Mouse (Mus musculus) CH12.LX (cell line): ENCODE results near the gene Nkg7. TPM values are rescaled to one million over a fixed set of nuclear protein-coding genes. Genes with fewer than 3 reads are reported as not detected.

ENCODE experiments used
- DNase-seq: peaks from one replicate; pipeline ENCODE4 v3.0.0-alpha.2; 2013; ENCODE audit errors: extremely low read depth
- H3K27ac ChIP-seq: 2 replicates; pipeline ENCODE4 v1.5.1; 2012; ENCODE audit warnings: low read depth, mild to moderate bottlenecking, control low read depth, moderate library complexity; ENCODE audit not compliant: insufficient read depth
- H3K27me3 ChIP-seq: replicated peaks from 2 replicates; pipeline ENCODE3; 2012; ENCODE audit warnings: inconsistent platforms
- H3K36me3 ChIP-seq, 2 experiments: replicated peaks in 1 of 2; 2 replicates each; pipeline versions ENCODE3 to v1.6.1; 2012; ENCODE audit warnings: inconsistent platforms in 1 of 2, low read length in 1 of 2, mild to moderate bottlenecking in 1 of 2, mixed read lengths in 1 of 2, moderate library complexity in 1 of 2; ENCODE audit not compliant: control insufficient read depth in 1 of 2, insufficient read depth in 1 of 2
- H3K4me1 ChIP-seq, 2 experiments: 2 replicates each; pipeline ENCODE4 v1.6.1; 2012; ENCODE audit warnings: inconsistent platforms in 1 of 2, moderate library complexity in 1 of 2; ENCODE audit not compliant: insufficient read depth in 2 of 2, control insufficient read depth in 1 of 2
- H3K4me2 ChIP-seq: 2 replicates; pipeline ENCODE4 v1.6.1; 2012; ENCODE audit warnings: low read depth, mild to moderate bottlenecking, control low read depth; ENCODE audit not compliant: poor library complexity, insufficient read depth, severe bottlenecking
- H3K4me3 ChIP-seq, 3 experiments: fragments of 150-350 bp in 1 of 3; sonication (generic) in 1 of 3; replicated peaks in 1 of 3; 2 replicates each; pipeline versions ENCODE3 to v1.5.1; 2011 to 2012; ENCODE audit warnings: low read depth in 2 of 3, low read length in 2 of 3, mild to moderate bottlenecking in 2 of 3, moderate library complexity in 2 of 3, control low read depth in 1 of 3, improper control_type of control experiment in 1 of 3, inconsistent platforms in 1 of 3, mixed read lengths in 1 of 3; ENCODE audit not compliant: poor library complexity in 1 of 3
- H3K79me2 ChIP-seq: replicated peaks from 2 replicates; pipeline ENCODE4 v1.6.1; 2012; ENCODE audit warnings: mild to moderate bottlenecking, moderate library complexity; ENCODE audit not compliant: control insufficient read depth, poor library complexity, insufficient read depth, severe bottlenecking; ENCODE audit errors: extremely low read depth
- H3K9ac ChIP-seq: 2 replicates; pipeline ENCODE4 v1.6.1; 2012; ENCODE audit warnings: low read depth, mild to moderate bottlenecking, control low read depth, moderate library complexity; ENCODE audit not compliant: insufficient read depth
- H3K9me3 ChIP-seq: replicated peaks from 2 replicates; pipeline ENCODE3; 2012; ENCODE audit warnings: low read length, inconsistent platforms, mixed read lengths
- BHLHE40 ChIP-seq: IDR thresholded peaks from 2 replicates; pipeline ENCODE4 v1.6.1; 2011; ENCODE audit warnings: mild to moderate bottlenecking, low read depth, low read length, improper control_type of control experiment
- CHD2 ChIP-seq: IDR thresholded peaks from 2 replicates; pipeline ENCODE4 v1.6.1; 2011; ENCODE audit warnings: low read length, improper control_type of control experiment
- E2F4 ChIP-seq: IDR thresholded peaks from 2 replicates; pipeline ENCODE4 v1.6.1; 2011; ENCODE audit warnings: low read depth, low read length, improper control_type of control experiment; ENCODE audit not compliant: insufficient replicate concordance
- ELF1 ChIP-seq: IDR thresholded peaks from 2 replicates; pipeline ENCODE4 v1.6.1; 2014; ENCODE audit warnings: low read depth, mild to moderate bottlenecking, inconsistent platforms, low read length, improper control_type of control experiment
- HCFC1 ChIP-seq: IDR thresholded peaks from 2 replicates; pipeline ENCODE4 v1.6.1; 2012; ENCODE audit warnings: low read depth, mild to moderate bottlenecking, inconsistent platforms, low read length, improper control_type of control experiment
- IRF4 ChIP-seq: IDR thresholded peaks from 2 replicates; pipeline ENCODE4 v1.6.1; 2014; ENCODE audit warnings: low read depth, mild to moderate bottlenecking, inconsistent platforms, low read length, improper control_type of control experiment
- JUN ChIP-seq: IDR thresholded peaks from 2 replicates; pipeline ENCODE4 v1.6.1; 2011; ENCODE audit warnings: low read depth, mild to moderate bottlenecking, low read length, improper control_type of control experiment, moderate library complexity; ENCODE audit not compliant: insufficient read depth
- JUND ChIP-seq: conservative IDR thresholded peaks from 2 replicates; pipeline ENCODE4 v1.6.1; 2011; ENCODE audit warnings: low read depth, low read length, improper control_type of control experiment
- KAT2A ChIP-seq: IDR thresholded peaks from 2 replicates; pipeline ENCODE4 v1.6.1; 2012; ENCODE audit warnings: low read length, improper control_type of control experiment, inconsistent platforms; ENCODE audit not compliant: insufficient replicate concordance
- MAFK ChIP-seq: IDR thresholded peaks from 2 replicates; pipeline ENCODE4 v1.6.1; 2011; ENCODE audit warnings: low read length, improper control_type of control experiment; ENCODE audit not compliant: insufficient replicate concordance
- MXI1 ChIP-seq: IDR thresholded peaks from 2 replicates; pipeline ENCODE4 v1.6.1; 2011; ENCODE audit warnings: mild to moderate bottlenecking, low read depth, low read length, improper control_type of control experiment
- NELFE ChIP-seq: IDR thresholded peaks from 2 replicates; pipeline ENCODE4 v1.6.1; 2011; ENCODE audit warnings: low read depth, low read length, improper control_type of control experiment
- POLR2A ChIP-seq: IDR thresholded peaks from 2 replicates; pipeline ENCODE4 v1.6.1; 2011; ENCODE audit warnings: low read depth, mild to moderate bottlenecking, improper control_type of control experiment, low read length
- RAD21 ChIP-seq: IDR thresholded peaks from 2 replicates; pipeline ENCODE4 v1.6.1; 2011; ENCODE audit warnings: low read depth, mild to moderate bottlenecking, low read length, improper control_type of control experiment, moderate library complexity
- SIN3A ChIP-seq: IDR thresholded peaks from 2 replicates; pipeline ENCODE4 v1.6.1; 2012; ENCODE audit warnings: low read length, improper control_type of control experiment, inconsistent platforms
- SMC3 ChIP-seq: IDR thresholded peaks from 2 replicates; pipeline ENCODE4 v1.6.1; 2011; ENCODE audit warnings: low read depth, low read length, improper control_type of control experiment
- TCF12 ChIP-seq: IDR thresholded peaks from 2 replicates; pipeline ENCODE4 v1.6.1; 2014; ENCODE audit warnings: low read depth, mild to moderate bottlenecking, inconsistent platforms, low read length, improper control_type of control experiment
- UBTF ChIP-seq: IDR thresholded peaks from 2 replicates; pipeline ENCODE4 v1.6.1; 2012; ENCODE audit warnings: low read depth, mild to moderate bottlenecking, inconsistent platforms, low read length, improper control_type of control experiment, moderate library complexity
- ZKSCAN1 ChIP-seq: IDR thresholded peaks from 2 replicates; pipeline ENCODE4 v1.6.1; 2012; ENCODE audit warnings: low read depth, inconsistent platforms, low read length, improper control_type of control experiment, borderline replicate concordance
- ZMIZ1 ChIP-seq: IDR thresholded peaks from 2 replicates; pipeline ENCODE4 v1.6.1; 2012; ENCODE audit warnings: low read depth, mild to moderate bottlenecking, inconsistent platforms, low read length, improper control_type of control experiment
- ZNF384 ChIP-seq: IDR thresholded peaks from 2 replicates; pipeline ENCODE4 v1.6.1; 2012; ENCODE audit warnings: low read depth, low read length, improper control_type of control experiment, inconsistent platforms
- dilution Hi-C: fragments of 300-500 bp; cut with MboI; formaldehyde crosslinking; loops from 2 replicates; pipeline ENCODE4 v1.14.3; 2020; ENCODE audit warnings: low sequenced_read_pairs; ENCODE audit not compliant: extremely low pct_unique_long_range_greater_than_20kb, extremely low pct_ligation_motif_present
- in situ Hi-C: fragments of 300-500 bp; cut with MboI; formaldehyde crosslinking; loops from 3 replicates; pipeline ENCODE4 v1.14.3; 2019; ENCODE audit warnings: low sequenced_read_pairs, low pct_ligation_motif_present, low pct_unique_long_range_greater_than_20kb, mixed read lengths
- polyA plus RNA-seq: library from polyadenylated mRNA; unstranded; fragments of >175 nt; gene quantifications from 2 replicates; pipeline ENCODE4 v1.2.1, GENCODE M21; 2012; ENCODE audit warnings: low read depth; ENCODE audit not compliant: insufficient read length
- total RNA-seq, 2 experiments: library from RNA; depleted of rRNA; stranded (reverse); fragments of 300-350 nt in 1 of 2; fragments of >200 nt in 1 of 2; gene quantifications; 2 replicates each; pipeline ENCODE4 v1.2.3; 2012 to 2014

Gene Nkg7
- total and polyA plus RNA-seq, 3 experiments: not detected

DNA sequence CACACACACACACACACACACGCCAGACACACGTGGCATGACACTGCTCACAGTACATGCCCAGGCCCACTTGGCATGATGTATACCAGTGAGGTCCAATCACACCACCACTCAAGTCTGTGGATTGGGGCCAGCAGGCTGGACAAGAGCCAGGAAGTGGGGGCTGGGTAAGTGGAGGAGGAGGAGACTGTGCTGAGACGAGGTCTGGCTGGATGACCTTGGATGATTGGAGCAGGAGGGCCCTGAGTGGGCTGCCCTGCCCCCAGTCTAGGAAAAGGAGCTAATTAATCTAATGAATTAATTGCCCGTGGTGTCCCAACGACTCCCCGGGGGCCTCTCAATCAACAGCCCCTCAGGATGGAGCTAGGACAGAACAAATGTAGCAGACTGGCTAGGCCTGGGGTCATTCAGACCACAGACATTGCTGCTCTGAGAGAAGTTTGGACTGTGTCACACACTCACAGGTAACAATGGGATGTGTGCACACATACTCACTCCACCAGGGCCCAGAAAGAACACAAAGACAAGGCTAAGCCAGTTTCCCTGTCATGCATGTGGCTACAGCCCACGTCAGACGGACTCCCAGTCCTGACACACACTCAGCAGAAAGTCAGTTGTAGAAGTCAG, 45.3 kb downstream of the Nkg7 start:
- in situ Hi-C loops: loop anchor here (25.0 kb wide), 1 partner anchor 305 kb away; the partner anchor contains the start of genes Klk10, Klk8 and Klk9
- no peak overlapping the region for H3K9ac ChIP-seq
- dilution Hi-C loops: no loop called here

DNA sequence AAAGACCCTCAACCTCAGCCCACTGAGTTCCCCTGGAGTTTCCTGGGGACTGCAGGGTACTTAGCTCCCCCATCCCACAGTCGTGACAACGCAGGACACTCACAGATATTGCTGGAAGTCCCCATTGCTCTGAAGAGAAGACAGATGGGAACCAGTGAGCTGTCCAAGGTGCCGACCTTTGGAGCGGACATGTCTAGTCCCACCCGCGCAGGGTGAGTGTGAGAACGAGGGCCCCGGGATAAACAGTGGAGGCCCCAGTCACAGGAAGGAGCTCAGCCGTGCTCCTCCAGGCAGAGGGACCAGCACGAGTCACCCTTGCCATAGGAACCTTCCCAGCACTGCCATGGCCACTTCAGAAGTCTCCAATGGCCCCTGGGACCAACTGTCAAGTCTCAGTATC, 46.4 kb downstream of the Nkg7 start:
- DNase-seq: no peak
- in situ Hi-C loops: loop anchor here (25.0 kb wide), 1 partner anchor 304 kb away; the partner anchor contains the start of genes Klk10, Klk8 and Klk9
- dilution Hi-C loops: no loop called here
- peaks cover 13 to 23% of the 10 kb centered on the region in 2 experiments for H3K4me1 ChIP-seq
- no peak for TF ChIP-seq UBTF
- TF ChIP-seq RAD21: no peak
- no peak for TF ChIP-seq MXI1
- no peak for TF ChIP-seq ZKSCAN1
- no peak for TF ChIP-seq ELF1
- TF ChIP-seq IRF4: no peak
- no peak for TF ChIP-seq NELFE
- no peak for TF ChIP-seq BHLHE40
- TF ChIP-seq ZNF384: no peak
- TF ChIP-seq MAFK: no peak
- TF ChIP-seq SIN3A: no peak
- no peak for TF ChIP-seq KAT2A
- TF ChIP-seq TCF12: no peak
- TF ChIP-seq ZMIZ1: no peak
- TF ChIP-seq JUN: no peak
- no peak for TF ChIP-seq HCFC1
- TF ChIP-seq SMC3: no peak
- no peak for TF ChIP-seq E2F4
- TF ChIP-seq POLR2A: no peak
- TF ChIP-seq CHD2: no peak
- no peaks in the 10 kb centered on the region for H3K36me3 ChIP-seq
- peaks cover 52% of the 10 kb centered on the region for H3K27me3 ChIP-seq
- H3K79me2 ChIP-seq: no peaks in the 10 kb centered on the region
- H3K9ac ChIP-seq: no peak overlapping the region
- H3K4me2 ChIP-seq: no peak overlapping the region
- no peak overlapping the region for H3K27ac ChIP-seq
- no peaks in the 10 kb centered on the region for H3K9me3 ChIP-seq
- no peak overlapping the region for H3K4me3 ChIP-seq

More for the DNA sequence above, 45.3 kb downstream of the Nkg7 start:
- Histone ChIP-seq H3K4me1 (peaks cover 13 to 22% of the 10 kb centered on the region in 2 experiments), H3K79me2 (no peaks in the 10 kb centered on the region), H3K27me3 (peaks cover 54% of the 10 kb centered on the region), H3K4me3 (no peak overlapping the region), H3K36me3 (no peaks in the 10 kb centered on the region), H3K4me2 (no peak overlapping the region), H3K27ac (no peak overlapping the region)
- no peak for TF ChIP-seq JUND
- TF ChIP-seq SIN3A: no peak
- TF ChIP-seq, all 38 proteins: peak for 0
- H3K9me3 ChIP-seq: no peaks in the 10 kb centered on the region
- DNase-seq: no peak

Other genes with a start within 250 kb of the Nkg7 start
- gene Zfp715, start 123.8 kb upstream of the Nkg7 start, total RNA-seq (2012; rRNA removed): 9.8 and 10.9 TPM in 2 replicates
- gene Zfp715, start 123.8 kb upstream of the Nkg7 start, total RNA-seq (2014; rRNA removed): 17.1 and 19.1 TPM in 2 replicates
- 10.7 and 13.3 TPM in 2 replicates for gene Zfp715, start 123.8 kb upstream of the Nkg7 start, polyA plus RNA-seq
- gene Siglecf, start 85.7 kb upstream of the Nkg7 start, total RNA-seq (2012; rRNA removed): 0.25 and 0.34 TPM in 2 replicates
- 0.66 and 0.77 TPM in 2 replicates for gene Siglecf, start 85.7 kb upstream of the Nkg7 start, total RNA-seq (2014; rRNA removed)
- 1.3 and 1.7 TPM in 2 replicates for gene Siglecf, start 85.7 kb upstream of the Nkg7 start, polyA plus RNA-seq
- gene Siglecg, start 28.9 kb upstream of the Nkg7 start, total RNA-seq (2012; rRNA removed): 28.9 and 29.7 TPM in 2 replicates
- 31.2 and 34.4 TPM in 2 replicates for gene Siglecg, start 28.9 kb upstream of the Nkg7 start, total RNA-seq (2014; rRNA removed)
- gene Siglecg, start 28.9 kb upstream of the Nkg7 start, polyA plus RNA-seq: 48.5 and 58.2 TPM in 2 replicates
- not detected in 2 replicates for gene Lim2, start 9.4 kb upstream of the Nkg7 start, total RNA-seq (2012; rRNA removed)
- gene Lim2, start 9.4 kb upstream of the Nkg7 start, total RNA-seq (2014; rRNA removed): not detected in 2 replicates
- 0.10 TPM in 1 of 2 replicates, not detected in the other for gene Lim2, start 9.4 kb upstream of the Nkg7 start, polyA plus RNA-seq
- gene Cldnd2, start 3.7 kb downstream of the Nkg7 start, total RNA-seq (2012; rRNA removed): not detected in 2 replicates
- not detected in 2 replicates for gene Cldnd2, start 3.7 kb downstream of the Nkg7 start, total RNA-seq (2014; rRNA removed)
- gene Cldnd2, start 3.7 kb downstream of the Nkg7 start, polyA plus RNA-seq: not detected in 2 replicates
- 186 and 201 TPM in 2 replicates for gene Etfb, start 7.0 kb downstream of the Nkg7 start, total RNA-seq (2012; rRNA removed)
- gene Etfb, start 7.0 kb downstream of the Nkg7 start, total RNA-seq (2014; rRNA removed): 147 and 157 TPM in 2 replicates
- gene Etfb, start 7.0 kb downstream of the Nkg7 start, polyA plus RNA-seq: 201 and 248 TPM in 2 replicates
- gene Gm45233, start 7.1 kb downstream of the Nkg7 start, total RNA-seq (2012; rRNA removed): not detected in 2 replicates
- gene Gm45233, start 7.1 kb downstream of the Nkg7 start, total RNA-seq (2014; rRNA removed): 0.39 TPM in 1 of 2 replicates, not detected in the other
- gene Gm45233, start 7.1 kb downstream of the Nkg7 start, polyA plus RNA-seq: 0.66 TPM in 1 of 2 replicates, not detected in the other
- gene Vsig10l, start 26.1 kb downstream of the Nkg7 start, total RNA-seq (2012; rRNA removed): 0.17 TPM in 2 replicates
- 0.12 TPM in 2 replicates for gene Vsig10l, start 26.1 kb downstream of the Nkg7 start, total RNA-seq (2014; rRNA removed)
- 0.99 and 1.8 TPM in 2 replicates for gene Vsig10l, start 26.1 kb downstream of the Nkg7 start, polyA plus RNA-seq
- gene Iglon5, start 53.0 kb downstream of the Nkg7 start, total RNA-seq (2012; rRNA removed): not detected in 2 replicates
- gene Iglon5, start 53.0 kb downstream of the Nkg7 start, total RNA-seq (2014; rRNA removed): not detected in 2 replicates
- gene Iglon5, start 53.0 kb downstream of the Nkg7 start, polyA plus RNA-seq: not detected in 2 replicates
- gene 4931406B18Rik, start 68.9 kb downstream of the Nkg7 start, total RNA-seq (2012; rRNA removed): not detected in 2 replicates
- gene 4931406B18Rik, start 68.9 kb downstream of the Nkg7 start, total RNA-seq (2014; rRNA removed): not detected in 2 replicates
- gene 4931406B18Rik, start 68.9 kb downstream of the Nkg7 start, polyA plus RNA-seq: not detected in 2 replicates
- 0.08 TPM in 1 of 2 replicates, not detected in the other for gene Cd33, start 107.4 kb downstream of the Nkg7 start, total RNA-seq (2012; rRNA removed)
- gene Cd33, start 107.4 kb downstream of the Nkg7 start, total RNA-seq (2014; rRNA removed): 0.09 and 0.43 TPM in 2 replicates
- 0.33 and 0.40 TPM in 2 replicates for gene Cd33, start 107.4 kb downstream of the Nkg7 start, polyA plus RNA-seq
- 2.5 and 2.9 TPM in 2 replicates for gene Zfp658, start 125.2 kb downstream of the Nkg7 start, total RNA-seq (2012; rRNA removed)
- 3.3 and 3.4 TPM in 2 replicates for gene Zfp658, start 125.2 kb downstream of the Nkg7 start, total RNA-seq (2014; rRNA removed)
- gene Zfp658, start 125.2 kb downstream of the Nkg7 start, polyA plus RNA-seq: 2.0 and 2.3 TPM in 2 replicates
- 5.8 and 6.6 TPM in 2 replicates for gene Zfp719, start 142.5 kb downstream of the Nkg7 start, total RNA-seq (2012; rRNA removed)
- 8.6 and 9.8 TPM in 2 replicates for gene Zfp719, start 142.5 kb downstream of the Nkg7 start, total RNA-seq (2014; rRNA removed)
- 3.5 and 5.8 TPM in 2 replicates for gene Zfp719, start 142.5 kb downstream of the Nkg7 start, polyA plus RNA-seq
- gene Zfp819, start 170.1 kb downstream of the Nkg7 start, total RNA-seq (2012; rRNA removed): not detected in 2 replicates
- not detected in 2 replicates for gene Zfp819, start 170.1 kb downstream of the Nkg7 start, total RNA-seq (2014; rRNA removed)
- gene Zfp819, start 170.1 kb downstream of the Nkg7 start, polyA plus RNA-seq: not detected in 2 replicates
- gene Ceacam18, start 197.6 kb downstream of the Nkg7 start, total RNA-seq (2012; rRNA removed): not detected in 2 replicates
- not detected in 2 replicates for gene Ceacam18, start 197.6 kb downstream of the Nkg7 start, total RNA-seq (2014; rRNA removed)
- gene Ceacam18, start 197.6 kb downstream of the Nkg7 start, polyA plus RNA-seq: not detected in 2 replicates
- not detected in 2 replicates for gene Siglece, start 223.1 kb downstream of the Nkg7 start, total RNA-seq (2012; rRNA removed)
- 0.14 TPM in 1 of 2 replicates, not detected in the other for gene Siglece, start 223.1 kb downstream of the Nkg7 start, total RNA-seq (2014; rRNA removed)
- 0.14 and 0.23 TPM in 2 replicates for gene Siglece, start 223.1 kb downstream of the Nkg7 start, polyA plus RNA-seq
- gene Ctu1, start 234.9 kb downstream of the Nkg7 start, total RNA-seq (2012; rRNA removed): 6.9 and 7.8 TPM in 2 replicates
- 7.2 TPM in 2 replicates for gene Ctu1, start 234.9 kb downstream of the Nkg7 start, total RNA-seq (2014; rRNA removed)
- 5.3 and 5.5 TPM in 2 replicates for gene Ctu1, start 234.9 kb downstream of the Nkg7 start, polyA plus RNA-seq